Mouse (Mus musculus): ENCODE measurements at regions not wholly inside any gene's neighbourhood (a gene's known extent, or its start where the extent isn't known, plus 50 kb on each side); places are given as distances from the start of the nearest gene placed in this dataset.

DNA sequence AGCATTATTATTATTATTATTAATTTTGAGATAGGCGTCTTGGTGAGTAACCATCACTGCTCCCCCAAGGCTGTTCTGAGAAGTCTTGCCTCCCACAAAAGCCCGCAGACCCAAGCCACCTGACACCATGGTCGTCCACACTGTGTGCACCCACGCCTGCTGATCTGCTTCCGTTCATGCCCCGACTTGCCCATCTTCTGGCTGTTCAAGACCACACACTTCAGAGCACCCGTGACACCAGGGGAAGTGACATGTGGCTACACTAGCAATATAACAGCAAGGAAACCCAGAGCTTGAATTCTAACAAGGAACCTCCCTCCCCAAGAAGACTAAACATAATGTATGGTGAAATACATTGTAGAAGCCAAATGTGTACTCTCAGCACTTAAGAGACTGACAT, 82.6 kb upstream of the Hes1 start:
- TF ChIP-seq CTCF (IDR thresholded peaks at IDR 0.05): no peak
- TF ChIP-seq EP300 (IDR thresholded peaks at IDR 0.05): no peak
